Mouse (Mus musculus): Measurements from ENCODE around the gene Arhgap27. TPM values are rescaled to one million over a fixed set of nuclear protein-coding genes. Genes with fewer than 3 reads are reported as not detected.
A peak's percentile ranks its signal among the peaks of the same experiment; 100 is the strongest.

Gene Arhgap27
- total and polyA plus RNA-seq, 3 experiments = 11.8 to 30.9 (median 26.1) TPM

- Histone ChIP-seq H3K4me1 (ENCODE audit: control insufficient read depth in 1 of 2, insufficient read depth in 2 of 2) (peaks cover 9 to 13% of the 10 kb centered on the region in 2 experiments; a peak in 3 of 4 replicates), H3K27me3 (replicated peaks) (no peaks in the 10 kb centered on the region), H3K9me3 (replicated peaks; ENCODE audit: low read length) (no peaks in the 10 kb centered on the region), H3K36me3 (replicated peaks in 1 of 2; ENCODE audit: control insufficient read depth in 1 of 2, insufficient read depth in 1 of 2, low read length in 1 of 2) (no peaks in the 10 kb centered on the region), H3K4me3 (replicated peaks in 1 of 3; ENCODE audit: low read depth in 2 of 3, low read length in 2 of 3, poor library complexity in 1 of 3) (no peak overlapping the region), H3K79me2 (replicated peaks; ENCODE audit: control insufficient read depth, extremely low read depth, insufficient read depth, poor library complexity, severe bottlenecking) (no peaks in the 10 kb centered on the region), H3K4me2 (ENCODE audit: insufficient read depth, low read depth, poor library complexity, severe bottlenecking) (no peak overlapping the region), H3K9ac (ENCODE audit: insufficient read depth, low read depth) (no peak overlapping the region), H3K27ac (ENCODE audit: insufficient read depth, low read depth) (no peak overlapping the region)
- TF ChIP-seq JUN (IDR thresholded peaks at IDR 0.05; ENCODE audit: insufficient read depth, low read depth, low read length) (no peak), NRF1 (IDR thresholded peaks at IDR 0.05; ENCODE audit: low read depth, low read length) (no peak), SIN3A (IDR thresholded peaks at IDR 0.05; ENCODE audit: low read length) (no peak), HCFC1 (IDR thresholded peaks at IDR 0.05; ENCODE audit: low read depth, low read length) (no peak), USF2 (conservative IDR thresholded peaks at IDR 0.05; ENCODE audit: low read depth, low read length) (no peak), USF1 (IDR thresholded peaks at IDR 0.05; ENCODE audit: low read depth, low read length) (no peak)
- in situ Hi-C loops (cut with MboI; ENCODE audit: low pct_ligation_motif_present, low pct_unique_long_range_greater_than_20kb, low sequenced_read_pairs) = no loop called here
- DNase-seq (ENCODE audit: extremely low read depth) = no peak
- dilution Hi-C loops (cut with MboI; ENCODE audit: extremely low pct_ligation_motif_present, extremely low pct_unique_long_range_greater_than_20kb, low sequenced_read_pairs) = no loop called here
These were observed 78.2 kb downstream of the Arhgap27 start for GRCm38 (mm10) chr11:103285276-103285675.

GRCm38 (mm10) chr11:103281784-103282183, 81.7 kb downstream of the Arhgap27 start:
- no peak for DNase-seq (ENCODE audit: extremely low read depth)
- H3K79me2 ChIP-seq (replicated peaks; ENCODE audit: control insufficient read depth, extremely low read depth, insufficient read depth, poor library complexity, severe bottlenecking) = no peaks in the 10 kb centered on the region
- H3K9ac ChIP-seq (ENCODE audit: insufficient read depth, low read depth) = no peak overlapping the region
- dilution Hi-C loops (cut with MboI; ENCODE audit: extremely low pct_ligation_motif_present, extremely low pct_unique_long_range_greater_than_20kb, low sequenced_read_pairs) = no loop called here
- no peaks in the 10 kb centered on the region for H3K9me3 ChIP-seq (replicated peaks; ENCODE audit: low read length)
- no peak overlapping the region for H3K4me3 ChIP-seq (replicated peaks in 1 of 3; ENCODE audit: low read depth in 2 of 3, low read length in 2 of 3, poor library complexity in 1 of 3)
- TF ChIP-seq NRF1 (IDR thresholded peaks at IDR 0.05; ENCODE audit: low read depth, low read length) = 0 out of 2 replicates have a peak, but pooled peaks have one; percentile 10
- TF ChIP-seq ELF1 (IDR thresholded peaks at IDR 0.05; ENCODE audit: low read depth, low read length) = peak; percentile 71
- no peak for TF ChIP-seq USF1 (IDR thresholded peaks at IDR 0.05; ENCODE audit: low read depth, low read length)
- TF ChIP-seq MEF2A (IDR thresholded peaks at IDR 0.05; ENCODE audit: borderline replicate concordance, low read depth, low read length) = 0 out of 2 replicates have a peak, but pooled peaks have one; percentile 14
- peak; percentile 79 for TF ChIP-seq IRF4 (IDR thresholded peaks at IDR 0.05; ENCODE audit: low read depth, low read length)
- peak; percentile 45; the same call in 1 of the 2 replicates for TF ChIP-seq TCF12 (IDR thresholded peaks at IDR 0.05; ENCODE audit: low read depth, low read length)
- peak; percentile 27; the same call in 1 of the 2 replicates for TF ChIP-seq MAFK (IDR thresholded peaks at IDR 0.05; ENCODE audit: insufficient replicate concordance, low read length)
- TF ChIP-seq NELFE (IDR thresholded peaks at IDR 0.05; ENCODE audit: low read depth, low read length) = 0 out of 2 replicates have a peak, but pooled peaks have one; percentile 19
- TF ChIP-seq SIN3A (IDR thresholded peaks at IDR 0.05; ENCODE audit: low read length) = peak; percentile 51; the same call in 1 of the 2 replicates
- peak; percentile 77 for TF ChIP-seq EP300 (IDR thresholded peaks at IDR 0.05; ENCODE audit: low read length)
- TF ChIP-seq E2F4 (IDR thresholded peaks at IDR 0.05; ENCODE audit: insufficient replicate concordance, low read depth, low read length) = no peak
- H3K27ac ChIP-seq (ENCODE audit: insufficient read depth, low read depth) = no peak overlapping the region
- peaks cover 9 to 13% of the 10 kb centered on the region in 2 experiments; a peak in 3 of 4 replicates for H3K4me1 ChIP-seq (ENCODE audit: control insufficient read depth in 1 of 2, insufficient read depth in 2 of 2)
- H3K27me3 ChIP-seq (replicated peaks) = no peaks in the 10 kb centered on the region
- peak overlapping the region; percentile 83 for H3K4me2 ChIP-seq (ENCODE audit: insufficient read depth, low read depth, poor library complexity, severe bottlenecking)
- no peaks in the 10 kb centered on the region for H3K36me3 ChIP-seq (replicated peaks in 1 of 2; ENCODE audit: control insufficient read depth in 1 of 2, insufficient read depth in 1 of 2, low read length in 1 of 2)
- in situ Hi-C loops (cut with MboI; ENCODE audit: low pct_ligation_motif_present, low pct_unique_long_range_greater_than_20kb, low sequenced_read_pairs) = loop anchor here (5.0 kb wide), 1 partner anchor 36 kb away; no protein-coding TSS in a partner anchor

Other genes starting within 250 kb of the Arhgap27 start
- gene Hexim1, start 247.5 kb downstream of the Arhgap27 start, total RNA-seq (2012; rRNA removed) = 25.9 and 38.9 TPM in 2 replicates
- 16.4 and 20.2 TPM in 2 replicates for gene Hexim1, start 247.5 kb downstream of the Arhgap27 start, total RNA-seq (2014; rRNA removed)
- 50.4 and 51.8 TPM in 2 replicates for gene Hexim1, start 247.5 kb downstream of the Arhgap27 start, polyA plus RNA-seq (2012; ENCODE audit: insufficient read length, low read depth)
- gene Hexim2, start 231.3 kb downstream of the Arhgap27 start, total RNA-seq (2012; rRNA removed) = 31.4 and 33.3 TPM in 2 replicates
- 28.8 and 33.0 TPM in 2 replicates for gene Hexim2, start 231.3 kb downstream of the Arhgap27 start, total RNA-seq (2014; rRNA removed)
- gene Hexim2, start 231.3 kb downstream of the Arhgap27 start, polyA plus RNA-seq (2012; ENCODE audit: insufficient read length, low read depth) = 27.0 and 31.6 TPM in 2 replicates
- gene Fmnl1, start 192.6 kb downstream of the Arhgap27 start, total RNA-seq (2012; rRNA removed) = 35.0 and 36.5 TPM in 2 replicates
- gene Fmnl1, start 192.6 kb downstream of the Arhgap27 start, total RNA-seq (2014; rRNA removed) = 5.6 and 6.9 TPM in 2 replicates
- 104 and 118 TPM in 2 replicates for gene Fmnl1, start 192.6 kb downstream of the Arhgap27 start, polyA plus RNA-seq (2012; ENCODE audit: insufficient read length, low read depth)
- gene 1700023F06Rik, start 155.1 kb downstream of the Arhgap27 start, total RNA-seq (2012; rRNA removed) = not detected in 2 replicates
- gene 1700023F06Rik, start 155.1 kb downstream of the Arhgap27 start, total RNA-seq (2014; rRNA removed) = not detected in 2 replicates
- not detected in 2 replicates for gene 1700023F06Rik, start 155.1 kb downstream of the Arhgap27 start, polyA plus RNA-seq (2012; ENCODE audit: insufficient read length, low read depth)
- gene Spata32, start 145.3 kb downstream of the Arhgap27 start, total RNA-seq (2012; rRNA removed) = not detected in 2 replicates
- not detected in 2 replicates for gene Spata32, start 145.3 kb downstream of the Arhgap27 start, total RNA-seq (2014; rRNA removed)
- not detected in 2 replicates for gene Spata32, start 145.3 kb downstream of the Arhgap27 start, polyA plus RNA-seq (2012; ENCODE audit: insufficient read length, low read depth)
- 9.9 TPM in 2 replicates for gene Map3k14, start 96.2 kb downstream of the Arhgap27 start, total RNA-seq (2012; rRNA removed)
- gene Map3k14, start 96.2 kb downstream of the Arhgap27 start, total RNA-seq (2014; rRNA removed) = 4.2 and 4.5 TPM in 2 replicates
- gene Map3k14, start 96.2 kb downstream of the Arhgap27 start, polyA plus RNA-seq (2012; ENCODE audit: insufficient read length, low read depth) = 9.0 and 11.2 TPM in 2 replicates
- 5.3 and 5.4 TPM in 2 replicates for gene Plekhm1, start 49.0 kb upstream of the Arhgap27 start, total RNA-seq (2012; rRNA removed)
- gene Plekhm1, start 49.0 kb upstream of the Arhgap27 start, total RNA-seq (2014; rRNA removed) = 2.7 and 3.5 TPM in 2 replicates
- 18.3 and 23.2 TPM in 2 replicates for gene Plekhm1, start 49.0 kb upstream of the Arhgap27 start, polyA plus RNA-seq (2012; ENCODE audit: insufficient read length, low read depth)
- not detected in 2 replicates for gene Lrrc37a, start 140.9 kb upstream of the Arhgap27 start, total RNA-seq (2012; rRNA removed)
- gene Lrrc37a, start 140.9 kb upstream of the Arhgap27 start, total RNA-seq (2014; rRNA removed) = not detected in 2 replicates
- not detected in 2 replicates for gene Lrrc37a, start 140.9 kb upstream of the Arhgap27 start, polyA plus RNA-seq (2012; ENCODE audit: insufficient read length, low read depth)